Mouse (Mus musculus): ENCODE results near the gene Prkca.
A peak's percentile ranks its signal among the peaks of the same experiment; 100 is the strongest.

- TF ChIP-seq CTCF (IDR thresholded peaks at IDR 0.05; ENCODE audit: low read depth) (no peak), EP300 (IDR thresholded peaks at IDR 0.05; ENCODE audit: low read depth) (peak; percentile 57)
Observed at GRCm38 (mm10) chr11:108148491-108148890, 195.2 kb downstream of the Prkca start.
